Mouse (Mus musculus) kidney, adult 2 months (tissue): Measurements from ENCODE around the gene Syngr3. TPM values are rescaled to one million over a fixed set of nuclear protein-coding genes. Genes with fewer than 3 reads are reported as not detected.

ENCODE experiments used
- DNase-seq: peaks from one replicate; pipeline ENCODE4 v3.0.0; 2021
- H3K27ac ChIP-seq: fragments of 200-500 bp; 2 replicates; pipeline ENCODE4 v1.5.1; 2012; ENCODE audit warnings: low read depth, low read length, control low read depth, inconsistent platforms; ENCODE audit not compliant: insufficient read depth
- H3K27me3 ChIP-seq: fragments of 200-500 bp; replicated peaks from 2 replicates; pipeline ENCODE4 v1.6.1; 2012; ENCODE audit warnings: mild to moderate bottlenecking, moderate library complexity, low read length, inconsistent platforms; ENCODE audit not compliant: control insufficient read depth, insufficient read depth
- H3K36me3 ChIP-seq: fragments of 200-500 bp; 2 replicates; pipeline ENCODE4 v1.6.1; 2012; ENCODE audit warnings: mild to moderate bottlenecking, moderate library complexity, low read length, inconsistent platforms; ENCODE audit not compliant: control insufficient read depth, insufficient read depth
- H3K4me1 ChIP-seq: fragments of 200-500 bp; 2 replicates; pipeline ENCODE4 v1.6.1; 2011; ENCODE audit warnings: low read length; ENCODE audit not compliant: control insufficient read depth, insufficient read depth
- H3K4me3 ChIP-seq: fragments of 200-500 bp; 2 replicates; pipeline ENCODE4 v1.5.1; 2011; ENCODE audit warnings: mild to moderate bottlenecking, low read depth, low read length, control low read depth; ENCODE audit not compliant: insufficient read depth
- CTCF ChIP-seq: fragments of 200-500 bp; conservative IDR thresholded peaks from 2 replicates; pipeline ENCODE4 v1.5.1; 2011; ENCODE audit warnings: low read depth, mild to moderate bottlenecking, control low read depth, low read length, moderate library complexity, mixed read lengths; ENCODE audit not compliant: insufficient read depth, insufficient read length
- POLR2A ChIP-seq: fragments of 200-500 bp; IDR thresholded peaks from one replicate; pipeline ENCODE4 v1.6.1; 2011; ENCODE audit warnings: low read depth, low read length, control low read depth
- WGBS: fragments of 180-500 bp; shearing (Covaris S2); methylation state at CpG from one replicate; pipeline ENCODE4 v1.1.7; 2018; 5-methylcytosine and 5-hydroxymethylcytosine counted together
- polyA plus RNA-seq: library from polyadenylated mRNA; depleted of rRNA; stranded (reverse); fragments of >200 nt; gene quantifications from 2 replicates; pipeline ENCODE4 v1.2.3, GENCODE M21; 2012

The Syngr3 gene
- polyA plus RNA-seq, 1 experiment: 2.2 TPM

- 63% methylated on average over 9 of the region's 9 CpGs for WGBS
- H3K4me1 ChIP-seq: 0 out of 2 replicates have a peak, but pooled peaks cover 3% of the 10 kb centered on the region
- peak overlapping the region; percentile 58 for H3K4me3 ChIP-seq
- peak; percentile 85 for DNase-seq
- H3K36me3 ChIP-seq: no peaks in the 10 kb centered on the region
- H3K27ac ChIP-seq: peak overlapping the region; percentile 96
- TF ChIP-seq CTCF (no peak), POLR2A (peak; percentile 60)
- no peaks in the 10 kb centered on the region for H3K27me3 ChIP-seq
These were observed 44.7 kb downstream of the Syngr3 start for GRCm38 (mm10) chr17:24644875-24645721.

- DNase-seq: peak; percentile 52
- 0 out of 2 replicates have a peak, but pooled peaks cover 3% of the 10 kb centered on the region for H3K4me1 ChIP-seq
These were observed 45.6 kb downstream of the Syngr3 start for GRCm38 (mm10) chr17:24644030-24644715.

GRCm38 (mm10) chr17:24642791-24643343 is 46.9 kb downstream of the Syngr3 start:
- no peak for TF ChIP-seq CTCF
- no peak for TF ChIP-seq POLR2A
- H3K36me3 ChIP-seq: no peaks in the 10 kb centered on the region
- H3K4me1 ChIP-seq: 0 out of 2 replicates have a peak, but pooled peaks cover 3% of the 10 kb centered on the region
- H3K27me3 ChIP-seq: no peaks in the 10 kb centered on the region
- peak overlapping the region; percentile 58 for H3K4me3 ChIP-seq
- no peak for DNase-seq
- H3K27ac ChIP-seq: peak overlapping the region; percentile 96
- WGBS: 56% methylated on average over 6 of the region's 6 CpGs

More at GRCm38 (mm10) chr17:24644030-24644715, 45.6 kb downstream of the Syngr3 start:
- Histone ChIP-seq H3K27ac (peak overlapping the region; percentile 96), H3K36me3 (no peaks in the 10 kb centered on the region), H3K27me3 (no peaks in the 10 kb centered on the region), H3K4me3 (peak overlapping the region; percentile 58)
- TF ChIP-seq CTCF (no peak), POLR2A (no peak)
- WGBS: 49% methylated on average over 7 of the region's 7 CpGs

- no peak for TF ChIP-seq POLR2A
- TF ChIP-seq CTCF: no peak
- Histone ChIP-seq H3K27ac (no peak overlapping the region), H3K4me1 (0 out of 2 replicates have a peak, but pooled peaks cover 3% of the 10 kb centered on the region), H3K36me3 (no peaks in the 10 kb centered on the region), H3K27me3 (no peaks in the 10 kb centered on the region), H3K4me3 (peak overlapping the region; percentile 58)
- no peak for DNase-seq
- 84% methylated on average over 14 of the region's 14 CpGs for WGBS
These were observed 47.8 kb downstream of the Syngr3 start for GRCm38 (mm10) chr17:24641944-24642343.

- Histone ChIP-seq H3K27me3 (no peaks in the 10 kb centered on the region), H3K4me1 (0 out of 2 replicates have a peak, but pooled peaks cover 3% of the 10 kb centered on the region), H3K27ac (no peak overlapping the region), H3K4me3 (no peak overlapping the region), H3K36me3 (no peaks in the 10 kb centered on the region)
- 89% methylated on average over 15 of the region's 15 CpGs for WGBS
- no peak for DNase-seq
- TF ChIP-seq POLR2A (no peak), CTCF (no peak)
These were observed 49.2 kb downstream of the Syngr3 start for GRCm38 (mm10) chr17:24640581-24640980.

- H3K36me3 ChIP-seq: no peaks in the 10 kb centered on the region
- no peaks in the 10 kb centered on the region for H3K27me3 ChIP-seq
- H3K4me3 ChIP-seq: no peak overlapping the region
- no peak for DNase-seq
- WGBS: 85% methylated on average over 7 of the region's 7 CpGs
- TF ChIP-seq POLR2A (no peak), CTCF (no peak)
- H3K27ac ChIP-seq: peak overlapping the region; percentile 19
- 0 out of 2 replicates have a peak, but pooled peaks cover 6% of the 10 kb centered on the region for H3K4me1 ChIP-seq
These were observed 49.6 kb downstream of the Syngr3 start for GRCm38 (mm10) chr17:24640119-24640518.

- Histone ChIP-seq H3K27ac (peak overlapping the region; percentile 19), H3K27me3 (no peaks in the 10 kb centered on the region), H3K4me1 (0 out of 2 replicates have a peak, but pooled peaks cover 6% of the 10 kb centered on the region), H3K36me3 (no peaks in the 10 kb centered on the region), H3K4me3 (no peak overlapping the region)
- no peak for TF ChIP-seq POLR2A
- no peak for TF ChIP-seq CTCF
- 63% methylated on average over 5 of the region's 5 CpGs for WGBS
- no peak for DNase-seq
These were observed 50.2 kb downstream of the Syngr3 start for GRCm38 (mm10) chr17:24639571-24639988.
